Mouse (Mus musculus): ENCODE measurements around the gene Cpa3.
A peak's percentile ranks its signal among the peaks of the same experiment; 100 is the strongest.

The Cpa3 gene

DNA sequence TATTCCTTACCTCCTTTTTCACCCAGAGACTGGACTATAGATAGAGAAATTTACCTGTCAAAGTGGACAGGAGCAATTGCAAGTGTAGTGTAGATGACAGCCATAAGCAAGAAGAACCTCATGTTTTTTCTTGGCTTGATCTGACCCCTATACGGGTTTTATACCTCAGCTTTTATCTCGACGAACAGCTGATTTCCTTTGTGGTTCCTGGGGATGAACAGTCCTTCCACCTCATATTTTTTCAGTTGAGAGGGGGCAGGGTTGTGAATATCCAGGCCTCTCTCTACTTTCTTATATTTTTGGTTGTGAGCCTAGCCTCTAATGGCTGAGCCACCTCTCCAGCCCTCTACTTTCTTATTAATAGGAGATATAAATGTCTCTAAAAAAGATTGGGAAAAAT lies at the start of gene Cpa3:
TSS of gene Cpa3 (minus strand) at position 132 of the 400 bp plus-strand sequence.
- no peak for DNase-seq (ENCODE audit: low spot score in 2 of 2)

DNA sequence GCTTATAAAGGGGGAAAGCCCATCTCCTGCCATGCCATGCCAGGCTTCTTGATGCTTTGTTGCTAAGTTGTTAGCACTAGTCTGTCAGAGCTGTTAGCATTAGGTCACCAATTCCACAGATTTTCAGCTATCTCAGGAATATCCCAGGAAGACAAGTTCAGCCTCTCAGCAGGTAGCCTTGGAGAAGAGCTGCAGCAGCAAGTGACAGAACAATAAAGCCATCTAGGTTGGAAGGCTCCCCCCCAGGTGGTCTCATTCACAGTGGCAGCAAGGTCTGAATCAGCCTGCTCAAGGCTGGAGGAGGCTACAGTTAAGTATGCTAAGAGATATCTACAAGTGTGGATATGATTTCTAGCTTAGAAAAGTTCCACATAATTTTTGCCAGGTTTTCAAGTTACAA lies 49.4 kb upstream of the Cpa3 start:
- no peak for DNase-seq (ENCODE audit: low spot score in 2 of 2)

DNA sequence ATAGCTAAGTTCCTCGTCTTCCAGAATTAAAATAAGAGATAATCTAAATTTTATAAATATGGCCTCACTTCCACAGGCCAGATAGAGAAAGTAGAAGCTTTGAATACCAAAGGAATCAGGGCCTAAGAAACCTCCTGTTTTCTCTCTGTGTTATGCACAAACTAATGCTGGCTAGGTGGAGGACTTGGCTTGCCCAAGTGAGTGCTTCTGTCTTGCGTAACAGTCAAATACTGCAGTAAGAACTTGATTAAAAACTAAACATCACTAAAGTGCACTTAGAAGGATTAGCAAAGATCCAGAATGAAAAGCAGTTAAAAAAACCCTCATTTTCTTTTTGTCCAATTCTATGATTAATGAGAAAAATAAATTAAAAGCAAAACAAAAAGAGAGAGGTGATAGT lies 46.8 kb upstream of the Cpa3 start:
- DNase-seq (ENCODE audit: low spot score in 2 of 2): no peak

DNA sequence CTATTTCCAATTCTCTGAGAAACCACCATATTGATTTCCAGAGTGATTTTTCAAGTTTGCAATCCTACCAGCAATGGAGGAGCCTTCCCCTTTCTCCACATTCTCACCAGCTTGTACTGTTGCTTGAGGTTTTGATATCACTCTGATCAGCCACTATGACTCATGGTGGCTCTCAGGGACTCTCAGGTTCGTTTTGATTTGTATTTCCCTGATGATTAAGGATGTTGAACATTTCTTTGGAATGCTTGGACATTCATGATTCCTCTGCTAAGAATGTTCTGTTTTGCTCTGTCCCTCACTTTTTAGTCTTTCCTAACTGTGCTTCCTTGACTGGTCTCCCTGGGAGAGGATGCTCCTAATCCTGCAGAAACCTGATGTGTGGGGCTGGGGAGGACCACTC lies 39.8 kb upstream of the Cpa3 start:
- no peak for DNase-seq (ENCODE audit: low spot score in 2 of 2)

DNA sequence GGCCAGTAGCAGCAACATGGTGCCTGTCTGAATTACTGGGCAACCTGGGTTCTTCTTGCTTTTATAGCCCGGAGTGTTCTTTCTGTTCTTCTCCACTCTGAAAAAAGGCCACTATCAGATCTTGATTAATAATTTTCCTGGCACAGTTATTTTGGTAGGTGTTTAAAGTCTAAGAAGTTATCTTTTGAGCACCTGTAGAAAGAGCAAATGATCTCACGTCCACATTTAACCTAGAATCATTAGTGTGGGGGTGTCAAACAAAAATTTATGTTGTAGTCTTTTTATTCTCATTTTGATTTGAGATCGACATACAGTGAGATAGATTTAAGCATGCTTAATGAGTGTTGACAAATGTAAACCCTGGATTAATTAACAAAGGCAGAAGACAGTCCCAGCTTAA lies 33.7 kb upstream of the Cpa3 start, which contains the start of gene Cpb1:
TSS of gene Cpb1 (minus strand) at position 101 of the 400 bp plus-strand sequence.
- no peak for DNase-seq (ENCODE audit: low spot score in 2 of 2)

DNA sequence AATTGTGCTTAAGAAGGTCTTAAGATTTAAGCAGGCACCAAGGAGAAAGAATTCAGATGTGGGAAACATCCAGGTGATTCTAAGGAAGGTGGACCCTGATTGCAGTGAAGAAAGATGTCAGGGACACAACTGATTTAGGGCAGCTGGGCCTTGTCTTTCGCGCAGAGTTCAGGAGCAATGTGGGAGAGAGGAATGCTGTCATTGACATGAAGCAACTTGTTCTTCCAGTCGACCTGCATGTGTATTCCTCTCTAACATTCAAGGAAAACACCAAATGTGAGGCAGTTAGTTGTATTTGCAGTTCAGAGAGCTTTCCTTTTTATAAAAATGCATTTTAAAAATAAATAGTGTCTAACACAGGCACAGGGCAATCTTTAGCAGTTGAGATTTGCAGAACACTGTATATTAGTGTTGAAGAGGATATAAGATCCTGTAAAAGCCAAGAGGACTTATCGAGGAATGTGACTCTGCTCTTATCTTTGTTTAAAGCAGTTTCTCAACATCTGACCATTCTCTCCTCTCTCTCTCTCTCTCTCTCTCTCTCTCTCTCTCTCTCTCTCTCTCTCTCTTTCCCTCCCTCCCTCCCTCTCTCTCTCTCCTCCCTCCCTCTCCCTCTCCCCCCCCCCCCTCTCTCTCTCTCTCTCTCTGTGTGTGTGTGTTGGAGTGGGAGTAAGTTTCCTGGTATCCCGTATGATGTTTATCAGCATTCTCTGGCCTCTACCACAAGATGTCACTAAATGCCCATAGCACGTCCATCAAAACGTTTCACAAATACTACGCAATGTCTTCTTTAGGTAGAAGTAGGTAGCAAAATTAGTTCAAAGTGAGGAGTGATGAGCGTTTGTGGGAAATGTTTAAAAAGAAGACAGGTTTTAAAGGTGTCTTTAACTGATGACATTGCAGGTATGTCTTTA lies 12.8 kb upstream of the Cpa3 start:
- DNase-seq (ENCODE audit: low spot score in 2 of 2): no peak

DNA sequence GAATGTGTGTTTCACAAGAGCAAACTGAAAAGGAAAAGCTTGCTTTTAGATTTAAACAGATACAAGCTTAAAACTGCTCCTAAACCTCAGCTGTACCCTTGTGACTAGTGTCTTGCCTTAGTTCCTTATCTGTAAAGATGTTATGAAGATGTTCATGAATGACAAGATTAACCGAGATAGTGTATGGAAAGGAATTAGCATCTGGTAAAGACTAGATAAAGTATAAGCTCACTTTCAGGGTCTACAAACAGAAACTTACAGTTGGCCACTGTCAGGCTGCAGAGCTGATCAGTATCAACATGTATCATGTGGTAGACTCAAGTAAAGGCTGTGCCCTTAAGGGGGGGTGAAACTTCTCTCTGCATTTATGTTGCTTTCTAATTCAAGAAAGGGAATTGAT lies 1.9 kb upstream of the Cpa3 start:
- no peak for DNase-seq (ENCODE audit: low spot score in 2 of 2)

DNA sequence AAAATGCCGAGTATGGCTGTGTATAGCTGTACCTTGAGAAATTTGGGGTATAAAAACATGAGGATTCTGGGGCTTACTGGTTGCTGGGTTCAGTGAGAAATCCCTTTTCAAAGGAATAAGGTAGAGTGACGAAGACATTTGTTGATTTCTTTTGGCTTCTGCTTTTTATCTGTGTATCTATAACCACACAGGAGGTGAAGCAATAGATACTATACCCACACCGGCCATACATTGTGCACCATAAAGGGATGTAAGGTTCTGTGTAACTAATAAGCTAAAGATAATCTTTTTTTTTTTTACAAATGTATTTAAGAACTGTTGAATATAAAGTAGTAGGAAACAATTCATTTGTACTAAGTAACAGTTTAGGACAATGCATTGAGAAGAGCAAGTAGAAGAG lies 2.2 kb downstream of the Cpa3 start:
- no peak for DNase-seq (ENCODE audit: low spot score in 2 of 2)

DNA sequence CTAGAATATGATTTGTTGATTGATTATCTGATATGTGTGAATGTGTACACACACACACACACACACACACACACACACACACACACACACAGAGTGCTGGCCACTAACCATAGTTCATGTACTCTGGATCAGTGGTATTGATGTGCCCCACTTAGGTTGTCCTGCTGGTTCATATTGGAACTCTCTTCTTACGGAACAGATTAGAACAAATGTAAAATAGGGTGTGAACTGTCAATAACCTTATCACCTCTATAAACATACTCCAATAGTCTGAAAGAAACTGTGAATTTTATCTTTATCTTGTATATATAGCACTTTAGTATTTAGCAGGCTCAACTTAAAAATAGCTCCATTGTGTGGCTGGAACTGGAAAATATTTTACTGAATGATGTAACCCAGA lies 5.0 kb downstream of the Cpa3 start:
- no peak for DNase-seq (ENCODE audit: low spot score in 2 of 2)

DNA sequence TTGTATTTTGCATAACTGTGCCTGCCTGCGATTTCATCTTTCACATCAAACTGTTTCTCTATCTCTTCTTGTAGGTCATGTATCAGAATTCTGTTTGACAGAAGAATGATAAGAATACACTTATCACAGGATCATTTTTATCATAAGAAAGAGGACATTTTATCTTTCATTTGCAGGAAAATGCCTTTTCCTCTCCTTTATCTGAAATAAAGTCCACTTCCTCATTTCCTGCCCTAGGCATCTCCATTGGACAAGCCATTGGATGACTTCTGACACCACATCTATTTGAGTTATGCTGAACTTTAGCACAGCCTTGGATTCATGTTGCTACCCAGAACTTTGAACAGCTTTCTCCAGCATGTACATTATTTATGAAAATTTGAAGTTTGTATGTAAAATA lies 13.0 kb downstream of the Cpa3 start:
- DNase-seq (ENCODE audit: low spot score in 2 of 2): no peak

DNA sequence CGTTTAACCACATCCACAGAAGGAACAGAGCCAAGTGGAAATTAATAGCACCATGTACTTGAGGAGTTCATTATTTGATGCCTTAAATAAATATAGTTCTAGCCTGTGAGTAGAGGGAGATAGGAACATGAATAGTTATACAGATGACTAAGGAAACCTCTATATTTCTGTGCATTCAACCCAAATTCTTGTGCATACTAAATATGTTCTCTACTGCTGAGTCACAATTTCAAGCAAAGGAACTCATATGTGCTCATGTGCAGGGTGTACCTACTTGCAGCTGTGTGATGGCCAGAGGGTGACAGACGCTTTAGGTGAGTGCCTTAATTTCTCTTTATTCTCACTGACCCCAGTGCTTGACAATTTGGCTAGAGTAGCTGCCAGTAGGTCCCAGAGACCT lies 16.6 kb downstream of the Cpa3 start:
- DNase-seq (ENCODE audit: low spot score in 2 of 2): no peak

DNA sequence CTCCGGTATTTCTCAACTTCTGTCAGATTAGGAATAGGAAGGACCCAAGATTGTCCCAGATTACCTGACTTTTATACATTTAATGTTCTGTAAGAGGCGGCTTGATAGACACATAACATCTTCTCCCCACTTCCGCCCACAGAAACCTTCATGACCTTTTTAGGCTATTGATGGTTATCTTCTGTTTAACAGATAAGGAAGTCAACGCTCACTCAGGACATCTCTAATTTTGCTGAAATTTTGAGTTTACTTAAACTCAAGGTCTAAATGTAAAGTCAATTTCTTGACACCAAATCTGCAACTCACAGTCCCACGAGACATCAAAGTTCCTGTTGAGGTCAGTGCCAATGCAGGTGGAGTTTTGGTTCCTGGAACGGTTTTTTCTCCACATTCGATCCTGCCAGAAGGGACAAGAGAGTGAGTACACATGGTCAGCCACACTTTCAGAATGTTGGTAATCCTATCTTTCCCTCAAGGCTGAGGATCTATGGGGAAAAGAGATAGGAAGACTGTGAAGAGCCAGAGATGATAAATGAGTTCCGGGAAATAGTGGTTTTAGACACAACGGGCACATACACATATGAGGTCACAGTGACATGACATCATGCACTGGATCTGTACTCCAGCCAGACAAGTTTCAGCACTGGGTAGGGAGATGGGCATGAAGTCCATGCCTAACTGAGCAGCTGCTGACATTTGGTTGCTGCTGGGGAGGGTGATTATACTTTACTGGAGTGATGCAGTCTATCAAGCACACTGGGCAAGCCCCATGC lies 18.9 kb downstream of the Cpa3 start:
- no peak for DNase-seq (ENCODE audit: low spot score in 2 of 2)

DNA sequence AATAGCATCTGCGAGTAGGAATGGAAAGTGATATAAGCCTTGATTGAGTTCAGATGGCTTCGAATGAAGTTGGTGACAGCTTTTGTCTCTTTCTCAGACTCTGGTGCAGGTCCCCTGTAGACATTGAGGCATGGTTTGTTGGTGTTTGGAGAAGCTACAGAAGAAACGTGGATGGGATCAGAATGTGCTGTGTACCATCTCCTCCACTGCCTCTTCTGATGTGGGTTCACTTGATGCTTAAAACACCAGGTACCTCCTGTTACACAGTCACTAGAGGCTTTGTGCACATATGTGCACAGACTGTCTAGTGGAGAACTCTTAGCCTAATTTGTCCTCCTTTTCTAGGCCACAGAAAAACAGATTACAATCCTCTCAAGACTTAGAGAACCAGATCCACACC lies 19.8 kb downstream of the Cpa3 start:
- DNase-seq (ENCODE audit: low spot score in 2 of 2): no peak

DNA sequence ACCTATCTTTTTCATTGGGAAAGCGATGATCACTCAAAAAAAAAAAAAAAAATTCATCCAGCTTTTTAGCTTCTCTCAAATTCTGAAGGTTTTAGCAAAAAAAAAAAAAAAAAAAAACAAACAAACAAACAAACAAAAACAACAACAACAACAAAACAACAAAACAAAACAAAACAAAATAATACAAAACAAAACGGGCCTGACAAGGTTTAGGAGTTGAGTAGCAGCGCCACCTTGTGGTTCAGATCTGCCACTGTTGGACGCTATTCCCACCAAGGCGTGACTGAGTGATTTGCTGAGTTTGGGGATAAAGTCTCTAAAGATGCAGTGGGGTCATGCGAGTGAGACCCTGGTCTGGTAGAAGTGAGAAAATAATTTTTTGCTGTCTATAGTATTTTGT lies 43.1 kb downstream of the Cpa3 start:
- DNase-seq (ENCODE audit: low spot score in 2 of 2): peak; percentile 24 to 67

DNA sequence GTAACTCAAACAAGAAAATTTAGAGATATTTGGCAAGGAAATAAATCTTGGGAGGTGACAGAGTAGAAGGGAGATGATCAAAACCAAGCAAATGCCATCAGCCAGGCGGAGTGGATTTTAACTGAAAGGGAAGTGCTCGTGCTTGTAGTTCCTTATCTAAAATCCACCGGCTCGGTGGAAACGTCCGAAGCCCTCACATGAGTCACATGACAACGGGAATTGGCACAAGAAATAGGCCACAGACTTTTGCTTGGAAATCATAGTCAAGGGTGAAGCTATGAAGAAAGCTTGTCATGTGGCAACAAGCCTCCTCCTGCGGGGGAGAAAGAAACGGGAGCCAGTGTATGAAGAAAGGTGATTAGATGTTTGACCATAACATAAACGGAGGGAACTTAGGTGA lies 44.1 kb downstream of the Cpa3 start:
- no peak for DNase-seq (ENCODE audit: low spot score in 2 of 2)

DNA sequence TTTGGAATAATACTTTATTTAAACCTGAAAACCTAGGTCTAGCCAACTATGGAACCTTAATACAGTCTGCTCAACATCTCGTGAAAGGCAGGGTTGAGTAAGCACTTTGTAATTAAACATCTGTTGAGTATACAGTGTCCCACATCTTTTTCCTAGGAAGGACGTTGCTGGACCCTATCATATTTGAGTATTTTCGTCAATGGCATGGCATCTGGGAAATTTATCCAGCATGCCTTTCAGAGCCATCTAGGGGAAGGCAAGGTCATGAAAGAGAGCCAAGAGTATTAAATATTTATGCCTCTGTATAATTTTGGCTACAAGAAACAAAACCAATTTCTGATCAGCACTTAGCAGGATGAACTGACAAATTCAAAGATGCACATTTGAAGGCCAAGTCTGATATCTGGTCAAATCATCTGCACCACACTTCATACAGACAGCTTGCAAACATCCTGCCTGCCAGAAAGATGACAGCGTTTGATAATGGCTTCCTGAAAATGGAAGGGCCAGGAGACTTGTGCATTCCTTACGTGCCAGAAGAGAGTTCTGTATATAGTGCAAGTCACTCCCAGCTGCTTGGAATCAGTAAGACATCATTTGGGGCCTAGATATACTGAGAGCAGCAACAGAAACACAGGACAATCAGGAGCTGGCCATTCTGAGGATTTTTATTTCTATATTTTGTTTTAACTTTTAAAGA lies 52.9 kb downstream of the Cpa3 start:
- no peak for DNase-seq (ENCODE audit: low spot score in 2 of 2)

DNA sequence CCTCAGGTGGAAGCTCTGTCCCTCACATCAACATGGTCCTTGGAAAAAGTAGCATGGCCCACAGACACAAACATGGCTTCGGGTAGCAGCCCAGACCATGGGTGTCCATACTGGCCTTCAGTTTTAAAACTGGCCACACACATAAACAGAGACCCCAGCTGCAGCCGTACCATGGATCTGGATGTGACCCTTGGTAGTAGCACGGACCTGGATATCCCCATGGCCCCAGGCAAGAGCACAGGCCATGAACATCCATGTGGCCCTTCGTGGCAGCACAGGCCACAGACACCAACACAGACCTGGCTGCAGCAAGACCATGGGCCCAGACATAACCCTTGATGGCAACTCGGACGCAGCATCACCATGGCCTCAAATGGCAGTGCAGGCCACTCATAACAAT lies 69.6 kb downstream of the Cpa3 start:
- DNase-seq (ENCODE audit: low spot score in 2 of 2): no peak

DNA sequence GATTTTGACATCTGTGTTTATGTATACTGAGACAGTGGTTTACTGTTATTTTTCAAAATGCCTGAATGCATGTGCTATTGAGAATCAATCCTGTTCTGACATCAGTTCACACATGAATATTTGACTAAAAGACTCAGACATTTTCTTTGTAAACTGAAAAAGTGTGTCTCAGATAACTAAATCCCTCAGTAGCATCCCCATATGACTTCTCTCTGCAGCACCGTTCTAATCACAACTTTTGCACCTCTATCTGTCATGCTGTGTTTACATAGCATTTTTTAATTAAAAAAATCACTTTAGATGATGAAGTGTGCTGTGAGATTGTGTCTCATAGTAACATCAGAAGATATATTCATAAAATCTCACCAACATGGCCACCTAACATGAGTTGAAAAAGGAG lies 74.5 kb downstream of the Cpa3 start:
- DNase-seq (ENCODE audit: low spot score in 2 of 2): no peak

Measured in urinary bladder, postnatal 4 days (tissue).